Mouse (Mus musculus) E14TG2a.4 (cell line): Measurements from ENCODE around the gene Clhc1.

Experiments used
- H3K27me3 ChIP-seq: 2 replicates; pipeline ENCODE4 v1.6.1; 2014; ENCODE audit warnings: low read length, control low read depth; ENCODE audit not compliant: insufficient read depth
- H3K36me3 ChIP-seq: 2 replicates; pipeline ENCODE4 v1.6.1; 2014; ENCODE audit warnings: low read length, control low read depth; ENCODE audit not compliant: insufficient read depth
- H3K4me1 ChIP-seq: replicated peaks from 2 replicates; pipeline ENCODE4 v1.6.1; 2014; ENCODE audit warnings: low read depth, low read length, control low read depth
- H3K4me3 ChIP-seq: replicated peaks from 2 replicates; pipeline ENCODE4 v1.5.1; 2014; ENCODE audit warnings: mild to moderate bottlenecking, low read length
- H3K9me3 ChIP-seq: 2 replicates; pipeline ENCODE4 v1.6.1; 2014; ENCODE audit warnings: low read length, control low read depth
- CTCF ChIP-seq: conservative IDR thresholded peaks from 2 replicates; pipeline ENCODE4 v1.5.1; 2014; ENCODE audit warnings: low read length
- NANOG ChIP-seq: IDR thresholded peaks from 2 replicates; pipeline ENCODE4 v1.6.1; 2014; ENCODE audit warnings: borderline replicate concordance, low read length, mixed read lengths
- POU5F1 ChIP-seq: IDR thresholded peaks from 2 replicates; pipeline ENCODE4 v1.6.1; 2014; ENCODE audit warnings: low read length, borderline replicate concordance

Clhc1 gene

GRCm38 (mm10) chr11:29622030-29622790, 74.5 kb downstream of the Clhc1 start:
- Histone ChIP-seq H3K27me3 (peaks cover 8% of the 10 kb centered on the region), H3K4me3 (no peak overlapping the region), H3K4me1 (no peaks in the 10 kb centered on the region), H3K9me3 (no peaks in the 10 kb centered on the region), H3K36me3 (no peaks in the 10 kb centered on the region)
- no peak for TF ChIP-seq NANOG
- TF ChIP-seq CTCF, result no peak

GRCm38 (mm10) chr11:29623327-29623726, 75.6 kb downstream of the Clhc1 start:
- Histone ChIP-seq H3K9me3 (no peaks in the 10 kb centered on the region), H3K27me3 (peaks cover 8% of the 10 kb centered on the region), H3K4me3 (no peak overlapping the region), H3K36me3 (no peaks in the 10 kb centered on the region), H3K4me1 (no peaks in the 10 kb centered on the region)
- no peak for TF ChIP-seq POU5F1
- TF ChIP-seq CTCF, result no peak
- TF ChIP-seq NANOG, result no peak

GRCm38 (mm10) chr11:29626541-29626940, 78.8 kb downstream of the Clhc1 start:
- Histone ChIP-seq H3K4me3 (no peak overlapping the region), H3K36me3 (no peaks in the 10 kb centered on the region), H3K4me1 (no peaks in the 10 kb centered on the region), H3K9me3 (no peaks in the 10 kb centered on the region), H3K27me3 (peaks cover 8% of the 10 kb centered on the region)
- no peak for TF ChIP-seq NANOG
- no peak for TF ChIP-seq CTCF
- TF ChIP-seq POU5F1, result no peak

GRCm38 (mm10) chr11:29627706-29628105, 80.0 kb downstream of the Clhc1 start:
- TF ChIP-seq CTCF, result no peak
- no peak for TF ChIP-seq POU5F1
- TF ChIP-seq NANOG, result no peak
- peaks cover 5% of the 10 kb centered on the region; the same call in 1 of the 2 replicates for H3K4me1 ChIP-seq
- H3K4me3 ChIP-seq, result no peak overlapping the region
- peaks cover 8% of the 10 kb centered on the region for H3K27me3 ChIP-seq
- no peaks in the 10 kb centered on the region for H3K36me3 ChIP-seq
- no peaks in the 10 kb centered on the region for H3K9me3 ChIP-seq
